Mouse (Mus musculus) CH12.LX (cell line): ENCODE data around the gene Pde4dip. TPM values are rescaled to one million over a fixed set of nuclear protein-coding genes. Genes with fewer than 3 reads are reported as not detected.

Experiments
- DNase-seq: peaks from one replicate; pipeline ENCODE4 v3.0.0-alpha.2; 2013; ENCODE audit errors: extremely low read depth
- H3K27ac ChIP-seq: 2 replicates; pipeline ENCODE4 v1.5.1; 2012; ENCODE audit warnings: low read depth, mild to moderate bottlenecking, control low read depth, moderate library complexity; ENCODE audit not compliant: insufficient read depth
- H3K27me3 ChIP-seq: replicated peaks from 2 replicates; pipeline ENCODE3; 2012; ENCODE audit warnings: inconsistent platforms
- H3K36me3 ChIP-seq, 2 experiments: replicated peaks in 1 of 2; 2 replicates each; pipeline versions ENCODE3 to v1.6.1; 2012; ENCODE audit warnings: inconsistent platforms in 1 of 2, low read length in 1 of 2, mild to moderate bottlenecking in 1 of 2, mixed read lengths in 1 of 2, moderate library complexity in 1 of 2; ENCODE audit not compliant: control insufficient read depth in 1 of 2, insufficient read depth in 1 of 2
- H3K4me1 ChIP-seq, 2 experiments: 2 replicates each; pipeline ENCODE4 v1.6.1; 2012; ENCODE audit warnings: inconsistent platforms in 1 of 2, moderate library complexity in 1 of 2; ENCODE audit not compliant: insufficient read depth in 2 of 2, control insufficient read depth in 1 of 2
- H3K4me2 ChIP-seq: 2 replicates; pipeline ENCODE4 v1.6.1; 2012; ENCODE audit warnings: low read depth, mild to moderate bottlenecking, control low read depth; ENCODE audit not compliant: poor library complexity, insufficient read depth, severe bottlenecking
- H3K4me3 ChIP-seq, 3 experiments: fragments of 150-350 bp in 1 of 3; sonication (generic) in 1 of 3; replicated peaks in 1 of 3; 2 replicates each; pipeline versions ENCODE3 to v1.5.1; 2011 to 2012; ENCODE audit warnings: low read depth in 2 of 3, low read length in 2 of 3, mild to moderate bottlenecking in 2 of 3, moderate library complexity in 2 of 3, control low read depth in 1 of 3, improper control_type of control experiment in 1 of 3, inconsistent platforms in 1 of 3, mixed read lengths in 1 of 3; ENCODE audit not compliant: poor library complexity in 1 of 3
- H3K79me2 ChIP-seq: replicated peaks from 2 replicates; pipeline ENCODE4 v1.6.1; 2012; ENCODE audit warnings: mild to moderate bottlenecking, moderate library complexity; ENCODE audit not compliant: control insufficient read depth, poor library complexity, insufficient read depth, severe bottlenecking; ENCODE audit errors: extremely low read depth
- H3K9ac ChIP-seq: 2 replicates; pipeline ENCODE4 v1.6.1; 2012; ENCODE audit warnings: low read depth, mild to moderate bottlenecking, control low read depth, moderate library complexity; ENCODE audit not compliant: insufficient read depth
- H3K9me3 ChIP-seq: replicated peaks from 2 replicates; pipeline ENCODE3; 2012; ENCODE audit warnings: low read length, inconsistent platforms, mixed read lengths
- BHLHE40 ChIP-seq: IDR thresholded peaks from 2 replicates; pipeline ENCODE4 v1.6.1; 2011; ENCODE audit warnings: mild to moderate bottlenecking, low read depth, low read length, improper control_type of control experiment
- CHD1 ChIP-seq: IDR thresholded peaks from 2 replicates; pipeline ENCODE4 v1.6.1; 2012; ENCODE audit warnings: low read depth, low read length, improper control_type of control experiment, inconsistent platforms
- CHD2 ChIP-seq: IDR thresholded peaks from 2 replicates; pipeline ENCODE4 v1.6.1; 2011; ENCODE audit warnings: low read length, improper control_type of control experiment
- CTCF ChIP-seq, 2 experiments: IDR thresholded peaks in 1 of 2; conservative IDR thresholded peaks in 1 of 2; 2 replicates each; pipeline ENCODE4 v1.5.1; 2011 to 2012; ENCODE audit warnings: low read depth in 2 of 2, low read length in 2 of 2, improper control_type of control experiment in 1 of 2, inconsistent platforms in 1 of 2, mild to moderate bottlenecking in 1 of 2, moderate library complexity in 1 of 2
- E2F4 ChIP-seq: IDR thresholded peaks from 2 replicates; pipeline ENCODE4 v1.6.1; 2011; ENCODE audit warnings: low read depth, low read length, improper control_type of control experiment; ENCODE audit not compliant: insufficient replicate concordance
- ELF1 ChIP-seq: IDR thresholded peaks from 2 replicates; pipeline ENCODE4 v1.6.1; 2014; ENCODE audit warnings: low read depth, mild to moderate bottlenecking, inconsistent platforms, low read length, improper control_type of control experiment
- EP300 ChIP-seq: IDR thresholded peaks from 2 replicates; pipeline ENCODE4 v1.6.1; 2011; ENCODE audit warnings: low read length, improper control_type of control experiment
- GABPA ChIP-seq: IDR thresholded peaks from 2 replicates; pipeline ENCODE4 v1.6.1; 2012; ENCODE audit warnings: low read depth, low read length, improper control_type of control experiment, inconsistent platforms; ENCODE audit not compliant: insufficient replicate concordance
- HCFC1 ChIP-seq: IDR thresholded peaks from 2 replicates; pipeline ENCODE4 v1.6.1; 2012; ENCODE audit warnings: low read depth, mild to moderate bottlenecking, inconsistent platforms, low read length, improper control_type of control experiment
- IRF4 ChIP-seq: IDR thresholded peaks from 2 replicates; pipeline ENCODE4 v1.6.1; 2014; ENCODE audit warnings: low read depth, mild to moderate bottlenecking, inconsistent platforms, low read length, improper control_type of control experiment
- JUND ChIP-seq: conservative IDR thresholded peaks from 2 replicates; pipeline ENCODE4 v1.6.1; 2011; ENCODE audit warnings: low read depth, low read length, improper control_type of control experiment
- MAFK ChIP-seq: IDR thresholded peaks from 2 replicates; pipeline ENCODE4 v1.6.1; 2011; ENCODE audit warnings: low read length, improper control_type of control experiment; ENCODE audit not compliant: insufficient replicate concordance
- MAX ChIP-seq: IDR thresholded peaks from 2 replicates; pipeline ENCODE4 v1.6.1; 2011; ENCODE audit warnings: low read length, improper control_type of control experiment
- MAZ ChIP-seq: IDR thresholded peaks from 2 replicates; pipeline ENCODE4 v1.6.1; 2012; ENCODE audit warnings: low read depth, mild to moderate bottlenecking, inconsistent platforms, low read length, improper control_type of control experiment, moderate library complexity
- MEF2A ChIP-seq: IDR thresholded peaks from 2 replicates; pipeline ENCODE4 v1.6.1; 2014; ENCODE audit warnings: low read depth, mild to moderate bottlenecking, inconsistent platforms, low read length, improper control_type of control experiment, borderline replicate concordance
- MYC ChIP-seq: IDR thresholded peaks from 2 replicates; pipeline ENCODE4 v1.6.1; 2011; ENCODE audit warnings: low read depth, mild to moderate bottlenecking, improper control_type of control experiment, low read length
- NELFE ChIP-seq: IDR thresholded peaks from 2 replicates; pipeline ENCODE4 v1.6.1; 2011; ENCODE audit warnings: low read depth, low read length, improper control_type of control experiment
- NRF1 ChIP-seq: IDR thresholded peaks from 2 replicates; pipeline ENCODE4 v1.6.1; 2014; ENCODE audit warnings: low read depth, mild to moderate bottlenecking, inconsistent platforms, low read length, improper control_type of control experiment, moderate library complexity
- POLR2A ChIP-seq: IDR thresholded peaks from 2 replicates; pipeline ENCODE4 v1.6.1; 2011; ENCODE audit warnings: low read depth, mild to moderate bottlenecking, improper control_type of control experiment, low read length
- POLR2AphosphoS2 ChIP-seq: IDR thresholded peaks from 2 replicates; pipeline ENCODE4 v1.6.1; 2011; ENCODE audit warnings: low read depth, low read length, improper control_type of control experiment
- RAD21 ChIP-seq: IDR thresholded peaks from 2 replicates; pipeline ENCODE4 v1.6.1; 2011; ENCODE audit warnings: low read depth, mild to moderate bottlenecking, low read length, improper control_type of control experiment, moderate library complexity
- RCOR1 ChIP-seq: conservative IDR thresholded peaks from 2 replicates; pipeline ENCODE4 v1.6.1; 2012; ENCODE audit warnings: low read depth, mild to moderate bottlenecking, inconsistent platforms, low read length, improper control_type of control experiment
- SIN3A ChIP-seq: IDR thresholded peaks from 2 replicates; pipeline ENCODE4 v1.6.1; 2012; ENCODE audit warnings: low read length, improper control_type of control experiment, inconsistent platforms
- SMC3 ChIP-seq: IDR thresholded peaks from 2 replicates; pipeline ENCODE4 v1.6.1; 2011; ENCODE audit warnings: low read depth, low read length, improper control_type of control experiment
- TCF12 ChIP-seq: IDR thresholded peaks from 2 replicates; pipeline ENCODE4 v1.6.1; 2014; ENCODE audit warnings: low read depth, mild to moderate bottlenecking, inconsistent platforms, low read length, improper control_type of control experiment
- USF1 ChIP-seq: IDR thresholded peaks from 2 replicates; pipeline ENCODE4 v1.6.1; 2014; ENCODE audit warnings: low read depth, mild to moderate bottlenecking, inconsistent platforms, low read length, improper control_type of control experiment
- USF2 ChIP-seq: conservative IDR thresholded peaks from 2 replicates; pipeline ENCODE4 v1.6.1; 2011; ENCODE audit warnings: low read depth, low read length, improper control_type of control experiment
- ZC3H11A ChIP-seq: IDR thresholded peaks from 2 replicates; pipeline ENCODE4 v1.6.1; 2012; ENCODE audit warnings: low read depth, mild to moderate bottlenecking, inconsistent platforms, low read length, improper control_type of control experiment
- ZKSCAN1 ChIP-seq: IDR thresholded peaks from 2 replicates; pipeline ENCODE4 v1.6.1; 2012; ENCODE audit warnings: low read depth, inconsistent platforms, low read length, improper control_type of control experiment, borderline replicate concordance
- ZNF384 ChIP-seq: IDR thresholded peaks from 2 replicates; pipeline ENCODE4 v1.6.1; 2012; ENCODE audit warnings: low read depth, low read length, improper control_type of control experiment, inconsistent platforms
- dilution Hi-C: fragments of 300-500 bp; cut with MboI; formaldehyde crosslinking; loops from 2 replicates; pipeline ENCODE4 v1.14.3; 2020; ENCODE audit warnings: low sequenced_read_pairs; ENCODE audit not compliant: extremely low pct_unique_long_range_greater_than_20kb, extremely low pct_ligation_motif_present
- in situ Hi-C: fragments of 300-500 bp; cut with MboI; formaldehyde crosslinking; loops from 3 replicates; pipeline ENCODE4 v1.14.3; 2019; ENCODE audit warnings: low sequenced_read_pairs, low pct_ligation_motif_present, low pct_unique_long_range_greater_than_20kb, mixed read lengths
- polyA plus RNA-seq: library from polyadenylated mRNA; unstranded; fragments of >175 nt; gene quantifications from 2 replicates; pipeline ENCODE4 v1.2.1, GENCODE M21; 2012; ENCODE audit warnings: low read depth; ENCODE audit not compliant: insufficient read length
- total RNA-seq, 2 experiments: library from RNA; depleted of rRNA; stranded (reverse); fragments of 300-350 nt in 1 of 2; fragments of >200 nt in 1 of 2; gene quantifications; 2 replicates each; pipeline ENCODE4 v1.2.3; 2012 to 2014

The Pde4dip gene
- total and polyA plus RNA-seq, 3 experiments, result 12.4 to 21.7 (median 15.2) TPM

DNA sequence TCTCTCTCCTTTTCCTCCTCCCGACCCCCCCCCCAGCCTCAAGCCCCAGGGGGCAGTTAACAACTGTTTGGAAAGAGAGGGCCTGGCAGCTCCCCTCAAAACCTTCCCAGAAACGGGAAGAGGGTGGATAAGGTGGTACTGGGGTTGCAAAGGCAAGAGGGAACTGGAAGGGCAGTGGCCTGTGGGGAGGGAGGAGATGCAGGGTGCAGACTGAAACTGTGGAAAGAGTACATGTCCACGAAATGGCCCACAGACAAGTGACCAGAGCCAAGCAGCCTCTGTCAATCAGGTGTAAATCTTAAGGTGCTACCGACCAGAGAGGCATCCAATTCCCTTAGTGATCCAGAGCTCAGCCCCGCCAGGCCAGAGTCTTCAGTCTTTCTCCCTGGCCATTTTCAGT, 63.8 kb downstream of the Pde4dip start:
- peak overlapping the region; percentile 40 to 63 (median 52) for H3K4me3 ChIP-seq
- TF ChIP-seq IRF4 (no peak), ZKSCAN1 (no peak), EP300 (no peak), MYC (no peak), ELF1 (no peak), USF1 (no peak), TCF12 (no peak), CHD2 (no peak), HCFC1 (no peak), CHD1 (no peak)
- no peaks in the 10 kb centered on the region for H3K36me3 ChIP-seq
- peaks cover 7 to 42% of the 10 kb centered on the region in 2 experiments for H3K4me1 ChIP-seq
- no peaks in the 10 kb centered on the region for H3K27me3 ChIP-seq
- dilution Hi-C loops, result no loop called here
- H3K27ac ChIP-seq, result no peak overlapping the region
- peak overlapping the region; percentile 24 for H3K4me2 ChIP-seq
- no peaks in the 10 kb centered on the region for H3K9me3 ChIP-seq
- no peak for DNase-seq
- no peaks in the 10 kb centered on the region for H3K79me2 ChIP-seq
- peak overlapping the region; percentile 8; the same call in 1 of the 2 replicates for H3K9ac ChIP-seq
- in situ Hi-C loops, result no loop called here

DNA sequence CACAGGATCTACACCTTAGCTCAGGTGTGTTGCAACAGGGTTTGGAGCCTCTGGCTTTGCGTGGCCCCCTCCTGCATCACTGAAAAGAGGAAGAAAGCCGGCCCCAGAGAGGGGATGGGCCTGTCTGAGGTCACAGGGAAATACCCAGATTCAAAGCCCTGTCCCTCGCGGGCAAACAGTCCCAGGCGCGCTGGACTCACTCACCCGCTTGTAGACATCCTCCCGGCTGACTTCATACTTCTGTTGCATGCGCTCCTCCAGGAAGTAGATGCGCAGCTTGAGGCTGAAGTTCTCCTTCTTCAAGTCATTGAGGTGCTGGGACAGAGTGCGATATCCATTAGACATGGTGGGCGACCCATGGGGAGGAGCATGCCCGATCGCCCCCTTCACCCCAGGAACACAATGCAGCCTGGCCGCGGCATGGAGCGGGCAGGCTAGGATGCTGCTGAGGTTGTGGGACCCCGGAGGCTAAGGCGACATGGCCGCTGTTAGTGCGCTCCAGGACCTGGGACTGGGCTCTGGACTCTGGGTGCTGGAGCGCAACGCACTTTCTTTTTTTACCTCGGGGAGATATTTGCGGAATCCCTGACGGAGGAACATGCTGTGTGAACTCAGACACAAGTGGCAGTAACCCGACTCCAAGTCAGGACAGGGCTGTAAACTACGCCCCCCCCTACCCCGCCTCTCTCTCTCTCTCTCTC, 64.3 kb downstream of the Pde4dip start:
- Histone ChIP-seq H3K4me3 (peak overlapping the region; percentile 42 to 63 (median 45)), H3K4me1 (peaks cover 7 to 46% of the 10 kb centered on the region in 2 experiments), H3K4me2 (peak overlapping the region; percentile 24), H3K27ac (no peak overlapping the region), H3K9me3 (no peaks in the 10 kb centered on the region), H3K36me3 (no peaks in the 10 kb centered on the region), H3K79me2 (no peaks in the 10 kb centered on the region), H3K9ac (peak overlapping the region; percentile 24; the same call in 1 of the 2 replicates), H3K27me3 (no peaks in the 10 kb centered on the region)
- dilution Hi-C loops (no loop called here), in situ Hi-C loops (no loop called here)
- peak; percentile 78 for DNase-seq
- no peak; the same call in 1 of the 2 replicates for TF ChIP-seq NELFE
- no peak for TF ChIP-seq POLR2AphosphoS2
- peak; percentile 34; the same call in 1 of the 2 replicates for TF ChIP-seq HCFC1
- TF ChIP-seq ZC3H11A, result no peak
- TF ChIP-seq MAX, result peak; percentile 73
- TF ChIP-seq ELF1, result peak; percentile 75
- no peak for TF ChIP-seq MYC
- TF ChIP-seq EP300, result peak; percentile 52
- no peak for TF ChIP-seq RCOR1
- TF ChIP-seq USF1, result no peak
- TF ChIP-seq SMC3, result no peak
- no peak for TF ChIP-seq GABPA
- TF ChIP-seq MEF2A, result peak; percentile 21; the same call in 1 of the 2 replicates
- TF ChIP-seq MAZ, result 0 out of 2 replicates have a peak, but pooled peaks have one; percentile 57
- no peak for TF ChIP-seq ZNF384
- TF ChIP-seq USF2, result no peak
- TF ChIP-seq POLR2A, result no peak
- TF ChIP-seq SIN3A, result 0 out of 2 replicates have a peak, but pooled peaks have one; percentile 54
- 0 out of 2 replicates have a peak, but pooled peaks have one; percentile 42 for TF ChIP-seq E2F4
- TF ChIP-seq JUND, result no peak
- TF ChIP-seq CTCF (conservative IDR thresholded peaks at IDR 0.05 in 1 of 2, IDR thresholded peaks at IDR 0.05 in 1 of 2; ENCODE audit: low read depth in 2 of 2, low read length in 2 of 2), result no peak
- TF ChIP-seq NRF1, result 0 out of 2 replicates have a peak, but pooled peaks have one; percentile 30
- TF ChIP-seq ZKSCAN1, result no peak
- peak; percentile 48; the same call in 1 of the 2 replicates for TF ChIP-seq TCF12
- TF ChIP-seq CHD1, result no peak
- no peak for TF ChIP-seq MAFK
- peak; percentile 26; the same call in 1 of the 2 replicates for TF ChIP-seq BHLHE40
- TF ChIP-seq RAD21, result no peak
